Mouse (Mus musculus) kidney, embryonic 14.5 days (tissue): ENCODE results near the gene Arnt. TPM values are rescaled to one million over a fixed set of nuclear protein-coding genes. Genes with fewer than 3 reads are reported as not detected.

Experiments used
- ATAC-seq: fragments of 200-750 bp; cut with Nextera tagmentation; 2 replicates; pipeline ENCODE4 v1.8.0; 2017; ENCODE audit warnings: moderate number of reproducible peaks, mild to moderate bottlenecking, moderate TSS enrichment, moderate library complexity; ENCODE audit not compliant: low FRiP score, low TSS enrichment
- H3K27ac ChIP-seq: fragments of 300-500 bp; sonication (generic); 2 replicates; pipeline ENCODE4 v1.5.1; 2014; ENCODE audit warnings: low read depth, mild to moderate bottlenecking, low read length, moderate library complexity, mixed read lengths
- H3K27me3 ChIP-seq: fragments of 300-500 bp; sonication (generic); 2 replicates; pipeline ENCODE4 v1.6.1; 2014; ENCODE audit warnings: mild to moderate bottlenecking, low read length; ENCODE audit not compliant: control insufficient read depth, insufficient read depth
- H3K36me3 ChIP-seq: fragments of 300-500 bp; sonication (generic); 2 replicates; pipeline ENCODE4 v1.6.1; 2014; ENCODE audit warnings: low read length, mixed read lengths; ENCODE audit not compliant: control insufficient read depth, insufficient read depth
- H3K4me1 ChIP-seq: fragments of 300-500 bp; sonication (generic); 2 replicates; pipeline ENCODE4 v1.6.1; 2014; ENCODE audit warnings: low read length, mixed read lengths; ENCODE audit not compliant: control insufficient read depth, insufficient read depth
- H3K4me2 ChIP-seq: fragments of 300-500 bp; sonication (generic); replicated peaks from 2 replicates; pipeline ENCODE4 v1.6.1; 2014; ENCODE audit warnings: low read depth, mild to moderate bottlenecking, low read length
- H3K4me3 ChIP-seq: fragments of 300-500 bp; sonication (generic); 2 replicates; pipeline ENCODE4 v1.5.1; 2014; ENCODE audit warnings: mild to moderate bottlenecking, low read length
- H3K9ac ChIP-seq: fragments of 300-500 bp; sonication (generic); 2 replicates; pipeline ENCODE4 v1.6.1; 2014; ENCODE audit warnings: low read depth, mild to moderate bottlenecking, low read length, moderate library complexity
- H3K9me3 ChIP-seq: fragments of 300-500 bp; sonication (generic); 2 replicates; pipeline ENCODE4 v1.6.1; 2016; ENCODE audit warnings: low read length; ENCODE audit not compliant: control insufficient read depth
- WGBS: fragments of 180-500 bp; shearing (Covaris S2); extraction: QIAGEN DNeasy Blood & Tissue Kit; methylation state at CpG from one replicate; pipeline ENCODE4 v1.1.7; 2014; 5-methylcytosine and 5-hydroxymethylcytosine counted together
- polyA plus RNA-seq: library from polyadenylated mRNA; unstranded; fragments of >200 nt; fragmentation: Nextera tagmentation; extraction: Ambion mirVana; gene quantifications from 2 replicates; pipeline ENCODE4 v1.2.1, GENCODE M21; 2014

Arnt gene
- polyA plus RNA-seq, 1 experiment from 2014 or later, result 35.4 TPM

- Histone ChIP-seq H3K4me1 (no peaks in the 10 kb centered on the region), H3K9ac (no peak overlapping the region), H3K4me3 (no peak overlapping the region), H3K27ac (no peak overlapping the region), H3K4me2 (no peak overlapping the region), H3K27me3 (no peaks in the 10 kb centered on the region), H3K36me3 (peaks cover 3% of the 10 kb centered on the region; the same call in 1 of the 2 replicates), H3K9me3 (no peaks in the 10 kb centered on the region)
- ATAC-seq, result no peak
- WGBS, result 93% methylated on average over 5 of the region's 5 CpGs
Observed at GRCm38 (mm10) chr3:95442406-95443117, 8.4 kb downstream of the Arnt start.

DNA sequence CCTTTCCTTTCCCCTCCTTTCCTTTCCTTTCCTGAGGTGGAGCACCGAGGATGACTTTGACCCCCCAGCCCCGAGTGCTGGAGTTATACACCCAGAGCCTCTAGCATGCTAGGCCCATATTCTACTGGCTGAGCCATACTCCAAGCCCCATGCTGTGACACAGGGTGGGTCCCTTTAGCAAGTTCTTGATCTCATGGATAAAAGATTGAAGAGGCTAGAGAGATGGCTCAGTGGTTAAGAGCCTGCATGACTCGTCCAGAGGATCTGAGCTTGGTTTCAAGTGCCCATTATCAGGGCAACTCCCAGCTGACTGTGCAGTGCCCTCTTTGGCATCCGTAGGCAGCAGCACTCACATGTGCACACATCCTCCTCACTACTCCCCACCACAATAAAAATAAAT, 11.1 kb downstream of the Arnt start:
- WGBS, result 82% methylated on average over 4 of the region's 4 CpGs
- H3K27ac ChIP-seq, result no peak overlapping the region
- no peaks in the 10 kb centered on the region for H3K27me3 ChIP-seq
- H3K4me1 ChIP-seq, result no peaks in the 10 kb centered on the region
- no peak for ATAC-seq
- H3K36me3 ChIP-seq, result peaks cover 8% of the 10 kb centered on the region; the same call in 1 of the 2 replicates
- no peak overlapping the region for H3K4me3 ChIP-seq
- H3K9ac ChIP-seq, result no peak overlapping the region
- H3K4me2 ChIP-seq, result no peak overlapping the region
- no peaks in the 10 kb centered on the region for H3K9me3 ChIP-seq

GRCm38 (mm10) chr3:95450408-95450807, 16.2 kb downstream of the Arnt start:
- no peak overlapping the region for H3K4me3 ChIP-seq
- H3K27me3 ChIP-seq, result no peaks in the 10 kb centered on the region
- no peak overlapping the region for H3K4me2 ChIP-seq
- ATAC-seq, result no peak
- peaks cover 35% of the 10 kb centered on the region for H3K36me3 ChIP-seq
- no peak overlapping the region for H3K27ac ChIP-seq
- 59% methylated on average over 1 of the region's 1 CpGs for WGBS
- H3K4me1 ChIP-seq, result no peaks in the 10 kb centered on the region
- no peak overlapping the region for H3K9ac ChIP-seq
- no peaks in the 10 kb centered on the region for H3K9me3 ChIP-seq

DNA sequence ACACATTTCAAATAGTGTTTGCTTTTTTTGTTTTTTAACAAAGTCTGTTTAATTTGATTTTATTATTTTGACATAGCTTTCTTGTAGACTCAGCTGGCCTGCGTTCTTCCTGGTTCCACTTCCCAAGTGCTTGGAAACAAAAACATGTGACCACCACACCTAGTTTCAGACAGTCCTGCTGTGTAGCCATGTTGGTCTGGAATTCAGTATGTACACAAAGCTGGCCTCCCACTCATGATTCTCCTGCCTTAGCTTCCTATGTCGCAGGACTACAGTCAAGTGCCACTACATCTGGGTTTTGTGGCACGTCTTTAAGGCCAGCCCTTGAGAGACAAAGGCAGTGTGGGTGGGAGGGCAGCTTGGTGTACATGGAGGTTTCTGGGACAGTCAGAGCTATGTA, 16.7 kb downstream of the Arnt start:
- H3K4me3 ChIP-seq, result no peak overlapping the region
- H3K27me3 ChIP-seq, result no peaks in the 10 kb centered on the region
- H3K4me1 ChIP-seq, result no peaks in the 10 kb centered on the region
- WGBS, result 97% methylated on average over 3 of the region's 3 CpGs
- H3K4me2 ChIP-seq, result no peak overlapping the region
- no peak overlapping the region for H3K27ac ChIP-seq
- ATAC-seq, result no peak
- H3K9ac ChIP-seq, result no peak overlapping the region
- peaks cover 35% of the 10 kb centered on the region for H3K36me3 ChIP-seq
- no peaks in the 10 kb centered on the region for H3K9me3 ChIP-seq

DNA sequence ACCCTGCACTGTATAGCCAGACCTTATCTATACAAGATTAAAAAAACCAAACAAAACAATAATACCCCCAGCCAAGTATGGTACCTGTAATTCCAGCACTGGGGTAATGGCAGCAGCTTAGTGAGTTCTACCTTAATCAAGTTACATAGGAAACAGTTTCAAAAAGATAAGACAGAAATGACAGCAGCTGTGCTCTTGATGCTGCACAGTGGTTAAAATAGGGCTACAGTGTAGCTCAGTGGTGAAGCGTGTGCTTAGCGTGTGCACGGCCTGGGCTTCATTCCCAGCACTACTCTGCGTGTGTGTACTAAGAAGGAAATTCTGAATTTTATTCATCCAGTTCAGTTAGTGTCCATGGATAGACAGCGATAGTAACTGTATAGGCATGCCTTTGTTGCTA, 22.2 kb downstream of the Arnt start:
- Histone ChIP-seq H3K4me2 (no peak overlapping the region), H3K4me3 (no peak overlapping the region), H3K4me1 (no peaks in the 10 kb centered on the region), H3K9me3 (no peaks in the 10 kb centered on the region), H3K27me3 (no peaks in the 10 kb centered on the region), H3K9ac (no peak overlapping the region), H3K27ac (no peak overlapping the region), H3K36me3 (peaks cover 25% of the 10 kb centered on the region)
- WGBS, result 97% methylated on average over 5 of the region's 5 CpGs
- ATAC-seq, result no peak

DNA sequence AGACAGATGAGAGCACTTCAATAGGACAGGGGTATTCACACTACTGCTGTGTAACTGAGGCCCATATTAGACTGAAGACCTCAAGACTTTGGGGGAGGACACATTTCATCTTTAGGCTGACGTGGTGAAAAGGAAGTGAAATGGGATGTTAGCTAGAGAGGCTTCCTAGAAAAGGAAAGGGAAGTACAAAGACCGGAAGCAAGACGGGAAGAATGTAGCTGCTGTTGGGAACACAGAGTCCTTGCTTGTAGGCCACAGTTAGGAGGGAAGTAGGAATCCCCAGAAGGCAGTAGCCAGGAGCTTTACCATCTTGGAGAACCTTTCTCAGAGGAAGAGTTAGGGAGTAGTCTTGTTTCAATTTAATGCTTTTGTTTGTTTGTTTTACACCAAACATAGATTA, 23.6 kb downstream of the Arnt start:
- no peaks in the 10 kb centered on the region for H3K9me3 ChIP-seq
- peaks cover 18% of the 10 kb centered on the region for H3K36me3 ChIP-seq
- no peak for ATAC-seq
- no peak overlapping the region for H3K9ac ChIP-seq
- H3K27me3 ChIP-seq, result no peaks in the 10 kb centered on the region
- no peak overlapping the region for H3K4me2 ChIP-seq
- no peaks in the 10 kb centered on the region for H3K4me1 ChIP-seq
- no peak overlapping the region for H3K27ac ChIP-seq
- 80% methylated on average over 3 of the region's 3 CpGs for WGBS
- H3K4me3 ChIP-seq, result no peak overlapping the region

DNA sequence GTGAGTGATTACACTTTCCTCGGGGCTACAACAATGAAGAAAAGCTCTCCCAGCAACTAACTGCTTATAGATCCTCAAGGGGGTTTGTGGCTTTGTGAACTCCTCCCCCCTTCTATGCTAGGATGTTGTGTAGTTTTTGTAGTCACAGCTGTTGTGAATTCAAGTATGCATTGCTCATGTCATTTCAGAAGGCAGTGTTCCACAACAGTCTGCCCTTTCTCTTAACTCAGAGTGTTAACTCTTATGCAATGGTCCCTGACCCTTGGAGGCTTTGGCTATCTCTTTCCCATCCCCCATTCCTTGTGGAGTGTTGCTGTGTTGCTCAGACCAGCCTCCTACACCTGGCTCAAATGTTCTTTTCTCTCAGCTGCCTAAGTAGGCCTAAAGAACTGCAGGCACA, 25.2 kb downstream of the Arnt start:
- Histone ChIP-seq H3K4me2 (no peak overlapping the region), H3K9me3 (no peaks in the 10 kb centered on the region), H3K4me1 (no peaks in the 10 kb centered on the region), H3K27ac (no peak overlapping the region), H3K9ac (no peak overlapping the region), H3K36me3 (peaks cover 14% of the 10 kb centered on the region), H3K4me3 (no peak overlapping the region), H3K27me3 (no peaks in the 10 kb centered on the region)
- 81% methylated on average over 1 of the region's 1 CpGs for WGBS
- no peak for ATAC-seq

DNA sequence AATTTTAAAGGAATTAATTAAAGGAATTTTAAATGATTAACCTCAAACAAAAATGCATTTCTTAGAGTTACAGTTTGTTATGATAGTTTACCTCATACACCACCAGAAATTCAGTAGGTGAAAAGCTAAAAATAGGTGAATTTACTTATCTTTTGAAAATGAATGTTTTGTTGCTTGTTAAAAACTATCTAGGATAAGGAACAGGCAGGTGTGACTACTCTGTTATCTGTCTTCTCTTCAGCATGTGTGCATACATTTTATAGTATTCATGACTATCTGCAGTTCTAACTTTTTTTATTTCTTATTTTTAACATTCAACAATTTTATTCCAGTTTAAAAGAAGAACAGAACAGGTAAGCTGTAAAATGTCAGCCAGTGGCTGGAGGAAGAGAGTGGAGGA, 29.7 kb downstream of the Arnt start:
- Histone ChIP-seq H3K27ac (no peak overlapping the region), H3K4me3 (no peak overlapping the region)

GRCm38 (mm10) chr3:95478966-95479365, 44.8 kb downstream of the Arnt start:
- Histone ChIP-seq H3K4me3 (no peak overlapping the region), H3K9me3 (no peaks in the 10 kb centered on the region), H3K4me1 (no peaks in the 10 kb centered on the region), H3K36me3 (peaks cover 71% of the 10 kb centered on the region), H3K27me3 (no peaks in the 10 kb centered on the region), H3K27ac (no peak overlapping the region), H3K4me2 (no peak overlapping the region), H3K9ac (no peak overlapping the region)
- 96% methylated on average over 1 of the region's 1 CpGs for WGBS
- ATAC-seq, result no peak

More for the DNA sequence above, 29.7 kb downstream of the Arnt start:
- Histone ChIP-seq H3K4me1 (no peaks in the 10 kb centered on the region), H3K9me3 (no peaks in the 10 kb centered on the region), H3K9ac (no peak overlapping the region), H3K27me3 (no peaks in the 10 kb centered on the region), H3K36me3 (peaks cover 16% of the 10 kb centered on the region), H3K4me2 (no peak overlapping the region)
- ATAC-seq, result no peak
